ENCODE assay signal across 30 mouse cellular contexts in genomic region chr12:103103041-103103440, GRCm38 (mm10).
"Had no signal": no experiment of that assay in that cellular context is flagged by ENCODE, and none has a peak within 500 bp of the region (broad histone marks: within the 10 kb centered on the region; RNA-seq: fewer than 3 reads in every experiment).

No protein-coding gene starts in this region.

- H3K4me3 ChIP-seq: heart, embryonic 15.5 days; hindbrain, embryonic 10.5 days; hindbrain, embryonic 12.5 days; hindbrain, embryonic 13.5 days; hindbrain, embryonic 15.5 days; intestine, embryonic 15.5 days; kidney, embryonic 15.5 days; layer of hippocampus, adult 2 months; left cerebral cortex, adult 2 months had no signal

- H3K9ac ChIP-seq: heart, embryonic 12.5 days; heart, embryonic 13.5 days; heart, embryonic 15.5 days; hindbrain, embryonic 12.5 days; hindbrain, embryonic 13.5 days; hindbrain, embryonic 14.5 days; hindbrain, embryonic 15.5 days; intestine, embryonic 15.5 days; kidney, embryonic 15.5 days had no signal

- DNase-seq: heart, postnatal 14 days; heart, postnatal 36 days; heart, postnatal 4 days; kidney, adult 11 months; kidney, adult 18-20 months; kidney, adult 2 months; kidney, adult 8-10 months; kidney, adult 9 months; kidney, postnatal 14 days; kidney, postnatal 25 days; layer of hippocampus, adult 9-11 months; layer of hippocampus, postnatal 36 days had no signal

- H3K9me3 ChIP-seq: heart, embryonic 10.5 days; heart, embryonic 12.5 days; heart, embryonic 13.5 days; heart, embryonic 15.5 days; hindbrain, embryonic 10.5 days; hindbrain, embryonic 12.5 days; hindbrain, embryonic 13.5 days; hindbrain, embryonic 15.5 days; intestine, embryonic 15.5 days; kidney, embryonic 15.5 days had no signal

- H3K4me2 ChIP-seq: heart, embryonic 15.5 days; hindbrain, embryonic 13.5 days; hindbrain, embryonic 14.5 days; hindbrain, embryonic 15.5 days; intestine, embryonic 15.5 days had no signal

- H3K27me3 ChIP-seq: heart, embryonic 12.5 days; heart, embryonic 13.5 days; heart, embryonic 15.5 days; hindbrain, embryonic 12.5 days; hindbrain, embryonic 13.5 days; hindbrain, embryonic 15.5 days; intestine, embryonic 15.5 days; kidney, embryonic 15.5 days had no signal

- H3K27ac ChIP-seq: heart, embryonic 10.5 days; heart, embryonic 13.5 days; heart, embryonic 15.5 days; hindbrain, embryonic 10.5 days; hindbrain, embryonic 12.5 days; hindbrain, embryonic 13.5 days; hindbrain, embryonic 14.5 days; hindbrain, embryonic 15.5 days; hindbrain, postnatal 0 days; intestine, embryonic 15.5 days; kidney, embryonic 15.5 days; kidney, postnatal 0 days; layer of hippocampus, adult 2 months; left cerebral cortex, adult 2 months had no signal

- H3K4me1 ChIP-seq: heart, embryonic 12.5 days; heart, embryonic 15.5 days; hindbrain, embryonic 12.5 days; hindbrain, embryonic 13.5 days; hindbrain, embryonic 15.5 days; intestine, embryonic 15.5 days; kidney, embryonic 15.5 days had no signal

- ATAC-seq: hindbrain, embryonic 16.5 days; hindbrain, postnatal 0 days; inflammation-experienced regulatory T-cells, adult 6 months; intestine, embryonic 15.5 days; intestine, postnatal 0 days had no signal

- H3K36me3 ChIP-seq: heart, embryonic 10.5 days; heart, embryonic 12.5 days; heart, embryonic 13.5 days; heart, embryonic 15.5 days; hindbrain, embryonic 10.5 days; intestine, embryonic 15.5 days; kidney, embryonic 15.5 days had no signal
